Mouse (Mus musculus) hindbrain, embryonic 11.5 days (tissue): ENCODE results near the gene Acss3. TPM values are rescaled to one million over a fixed set of nuclear protein-coding genes. Genes with fewer than 3 reads are reported as not detected.
A peak's percentile ranks its signal among the peaks of the same experiment; 100 is the strongest.

Experiments used
- ATAC-seq: fragments of 200-750 bp; cut with Nextera tagmentation; 2 replicates; pipeline ENCODE4 v1.8.0; 2017; ENCODE audit warnings: mild to moderate bottlenecking, moderate TSS enrichment, moderate library complexity; ENCODE audit not compliant: low FRiP score
- DNase-seq: peaks from one replicate; pipeline ENCODE4 v3.0.0-alpha.2; 2015; ENCODE audit warnings: low spot score
- H3K27ac ChIP-seq: fragments of 300-500 bp; sonication (generic); 2 replicates; pipeline ENCODE4 v1.5.1; 2014; ENCODE audit warnings: mild to moderate bottlenecking, low read depth, low read length
- H3K27me3 ChIP-seq: fragments of 300-500 bp; sonication (generic); 2 replicates; pipeline ENCODE4 v1.6.1; 2014; ENCODE audit warnings: mild to moderate bottlenecking, low read length, moderate library complexity, mixed read lengths; ENCODE audit not compliant: control insufficient read depth, insufficient read depth
- H3K36me3 ChIP-seq: fragments of 300-500 bp; sonication (generic); 2 replicates; pipeline ENCODE4 v1.6.1; 2014; ENCODE audit warnings: mild to moderate bottlenecking, low read length, moderate library complexity, mixed read lengths; ENCODE audit not compliant: control insufficient read depth, insufficient read depth
- H3K4me1 ChIP-seq: fragments of 300-500 bp; sonication (generic); replicated peaks from 2 replicates; pipeline ENCODE4 v1.6.1; 2014; ENCODE audit warnings: low read length, mixed read lengths; ENCODE audit not compliant: control insufficient read depth, insufficient read depth
- H3K4me2 ChIP-seq: fragments of 300-500 bp; sonication (generic); replicated peaks from 2 replicates; pipeline ENCODE4 v1.6.1; 2014; ENCODE audit warnings: mild to moderate bottlenecking, low read depth, low read length
- H3K4me3 ChIP-seq: fragments of 300-500 bp; sonication (generic); 2 replicates; pipeline ENCODE4 v1.5.1; 2014; ENCODE audit warnings: low read depth, low read length
- H3K9ac ChIP-seq: fragments of 300-500 bp; sonication (generic); 2 replicates; pipeline ENCODE4 v1.6.1; 2014; ENCODE audit warnings: low read depth, low read length
- H3K9me3 ChIP-seq: fragments of 300-500 bp; sonication (generic); 2 replicates; pipeline ENCODE4 v1.6.1; 2016; ENCODE audit warnings: low read length; ENCODE audit not compliant: control insufficient read depth
- WGBS: fragments of 180-500 bp; shearing (Covaris S2); extraction: QIAGEN DNeasy Blood & Tissue Kit; methylation state at CpG from one replicate; pipeline ENCODE4 v1.1.7; 2014; 5-methylcytosine and 5-hydroxymethylcytosine counted together
- polyA plus RNA-seq: library from polyadenylated mRNA; unstranded; fragments of >200 nt; fragmentation: Nextera tagmentation; extraction: Ambion mirVana; gene quantifications from 2 replicates; pipeline ENCODE4 v1.2.1, GENCODE M21; 2014

The Acss3 gene
- polyA plus RNA-seq, 1 experiment from 2014 or later: 3.1 TPM

- 78% methylated on average over 5 of the region's 5 CpGs for WGBS
- Histone ChIP-seq H3K27me3 (no peaks in the 10 kb centered on the region), H3K4me2 (no peak overlapping the region), H3K27ac (no peak overlapping the region), H3K9ac (no peak overlapping the region), H3K4me1 (no peaks in the 10 kb centered on the region), H3K9me3 (no peaks in the 10 kb centered on the region), H3K4me3 (no peak overlapping the region), H3K36me3 (no peaks in the 10 kb centered on the region)
- no peak for ATAC-seq
- DNase-seq: no peak
Observed at GRCm38 (mm10) chr10:106941380-106941779, 182.1 kb downstream of the Acss3 start.

- DNase-seq (no peak), ATAC-seq (no peak)
- H3K4me3 ChIP-seq: no peak overlapping the region
- no peaks in the 10 kb centered on the region for H3K9me3 ChIP-seq
- H3K27me3 ChIP-seq: no peaks in the 10 kb centered on the region
- no peak overlapping the region for H3K9ac ChIP-seq
- no peak overlapping the region for H3K27ac ChIP-seq
- H3K4me1 ChIP-seq: no peaks in the 10 kb centered on the region
- 77% methylated on average over 1 of the region's 1 CpGs for WGBS
- H3K4me2 ChIP-seq: no peak overlapping the region
- H3K36me3 ChIP-seq: no peaks in the 10 kb centered on the region
Observed at GRCm38 (mm10) chr10:106939441-106939840, 184.0 kb downstream of the Acss3 start.

GRCm38 (mm10) chr10:106938851-106939250 is 184.6 kb downstream of the Acss3 start:
- no peaks in the 10 kb centered on the region for H3K9me3 ChIP-seq
- no peaks in the 10 kb centered on the region for H3K27me3 ChIP-seq
- no peak overlapping the region for H3K9ac ChIP-seq
- 96% methylated on average over 3 of the region's 3 CpGs for WGBS
- no peaks in the 10 kb centered on the region for H3K4me1 ChIP-seq
- H3K4me3 ChIP-seq: no peak overlapping the region
- DNase-seq: no peak
- no peaks in the 10 kb centered on the region for H3K36me3 ChIP-seq
- H3K4me2 ChIP-seq: no peak overlapping the region
- ATAC-seq: no peak
- H3K27ac ChIP-seq: no peak overlapping the region

DNA sequence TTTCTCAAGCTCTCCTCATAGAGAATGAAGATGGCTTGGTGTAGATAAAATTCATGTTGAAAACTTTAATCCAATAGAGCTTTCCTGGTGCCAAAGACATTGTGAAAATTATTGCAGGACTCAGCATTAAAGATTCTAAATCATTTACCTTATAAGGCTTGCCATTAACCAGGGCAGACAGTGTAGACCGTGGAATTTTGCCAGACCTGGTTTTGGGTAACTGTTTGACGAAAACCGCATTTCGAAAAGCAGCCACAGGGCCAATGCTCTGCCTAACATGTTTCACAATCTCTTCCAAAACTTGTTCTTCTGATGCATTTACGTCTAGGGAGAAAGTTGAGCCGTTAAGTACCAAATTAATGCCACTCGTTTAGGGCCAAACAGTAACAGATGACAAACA is 186.5 kb downstream of the Acss3 start:
- H3K9ac ChIP-seq: no peak overlapping the region
- ATAC-seq (no peak), DNase-seq (no peak)
- H3K4me1 ChIP-seq: no peaks in the 10 kb centered on the region
- H3K27me3 ChIP-seq: no peaks in the 10 kb centered on the region
- no peaks in the 10 kb centered on the region for H3K36me3 ChIP-seq
- 91% methylated on average over 7 of the region's 7 CpGs for WGBS
- no peaks in the 10 kb centered on the region for H3K9me3 ChIP-seq
- H3K4me3 ChIP-seq: no peak overlapping the region
- no peak overlapping the region for H3K4me2 ChIP-seq
- H3K27ac ChIP-seq: no peak overlapping the region

GRCm38 (mm10) chr10:106932571-106933073 is 190.8 kb downstream of the Acss3 start:
- H3K4me1 ChIP-seq: no peaks in the 10 kb centered on the region
- ATAC-seq: 0 out of 2 replicates have a peak, but pooled peaks have one; percentile 20
- H3K9me3 ChIP-seq: no peaks in the 10 kb centered on the region
- no peaks in the 10 kb centered on the region for H3K27me3 ChIP-seq
- DNase-seq: peak; percentile 51
- H3K9ac ChIP-seq: no peak overlapping the region
- H3K36me3 ChIP-seq: no peaks in the 10 kb centered on the region
- H3K4me2 ChIP-seq: peak overlapping the region; percentile 24
- H3K27ac ChIP-seq: no peak overlapping the region
- no peak overlapping the region for H3K4me3 ChIP-seq
- WGBS: 43% methylated on average over 13 of the region's 13 CpGs

DNA sequence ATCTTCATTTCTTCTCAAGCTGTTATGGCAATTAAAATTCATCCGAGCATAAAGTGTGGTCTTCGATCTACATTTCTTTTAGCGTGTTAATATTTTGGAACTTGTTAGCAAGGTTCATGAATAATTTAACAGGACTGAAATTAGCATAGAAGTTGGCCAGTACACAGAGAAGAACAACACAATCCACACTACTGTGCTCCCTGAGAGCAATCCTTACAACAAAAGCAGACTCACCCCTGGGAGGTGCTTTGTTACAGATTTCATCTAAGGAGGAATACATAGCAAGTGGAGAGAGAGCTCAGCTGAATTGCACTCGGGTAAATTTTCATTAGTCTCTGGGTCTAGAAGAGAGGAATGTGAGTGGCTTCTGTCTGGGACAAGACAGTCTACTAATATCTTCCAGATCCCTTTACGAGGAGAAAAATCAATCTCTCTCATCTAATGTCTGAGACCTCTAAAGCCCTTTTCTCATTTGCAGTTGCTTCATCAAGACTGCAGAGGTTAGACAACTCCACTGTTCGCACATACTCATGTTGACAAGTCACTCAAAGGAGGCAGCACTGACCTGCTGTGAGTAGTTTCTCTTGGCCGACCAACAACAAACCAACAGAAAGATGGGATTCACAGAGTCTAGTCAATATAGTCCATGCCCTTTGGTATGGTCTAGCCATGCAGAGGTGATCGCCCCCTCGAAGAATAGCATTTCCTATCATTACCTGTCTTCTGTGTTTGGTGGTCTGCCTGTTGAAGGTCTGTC is 194.7 kb downstream of the Acss3 start:
- no peak overlapping the region for H3K9ac ChIP-seq
- H3K4me1 ChIP-seq: no peaks in the 10 kb centered on the region
- no peaks in the 10 kb centered on the region for H3K27me3 ChIP-seq
- no peaks in the 10 kb centered on the region for H3K9me3 ChIP-seq
- no peaks in the 10 kb centered on the region for H3K36me3 ChIP-seq
- WGBS: 54% methylated on average over 9 of the region's 9 CpGs
- H3K4me3 ChIP-seq: no peak overlapping the region
- ATAC-seq (peak; percentile 67), DNase-seq (peak; percentile 25)
- no peak overlapping the region for H3K27ac ChIP-seq
- no peak overlapping the region for H3K4me2 ChIP-seq

DNA sequence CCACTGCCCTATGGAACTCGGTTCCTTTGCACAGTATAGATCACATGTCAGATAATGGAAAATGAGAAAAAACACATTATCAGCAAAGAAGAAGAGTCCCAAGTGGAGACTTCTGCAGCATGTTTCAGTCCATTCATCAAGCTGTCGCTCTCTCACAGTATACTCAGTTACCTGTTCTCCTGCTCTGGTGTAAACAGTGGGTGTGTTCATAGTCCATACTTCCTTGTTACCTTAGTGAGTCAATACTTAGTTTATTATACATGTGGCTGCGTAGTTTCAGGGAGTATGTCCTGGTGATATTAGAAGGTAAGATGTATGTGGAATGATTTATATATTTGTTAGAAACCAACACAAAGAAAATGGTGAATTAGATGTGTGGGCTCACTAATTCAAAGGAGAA is 198.7 kb downstream of the Acss3 start:
- Histone ChIP-seq H3K9me3 (no peaks in the 10 kb centered on the region), H3K36me3 (no peaks in the 10 kb centered on the region), H3K27me3 (no peaks in the 10 kb centered on the region), H3K9ac (no peak overlapping the region), H3K4me2 (no peak overlapping the region), H3K4me1 (no peaks in the 10 kb centered on the region), H3K27ac (no peak overlapping the region), H3K4me3 (no peak overlapping the region)
- 88% methylated on average over 3 of the region's 3 CpGs for WGBS
- ATAC-seq: 0 out of 2 replicates have a peak, but pooled peaks have one; percentile 23
- DNase-seq: no peak

GRCm38 (mm10) chr10:106924334-106924733 is 199.1 kb downstream of the Acss3 start:
- 84% methylated on average over 5 of the region's 5 CpGs for WGBS
- ATAC-seq: 0 out of 2 replicates have a peak, but pooled peaks have one; percentile 8
- Histone ChIP-seq H3K27ac (no peak overlapping the region), H3K4me2 (no peak overlapping the region), H3K9me3 (no peaks in the 10 kb centered on the region), H3K27me3 (no peaks in the 10 kb centered on the region), H3K4me1 (no peaks in the 10 kb centered on the region), H3K36me3 (no peaks in the 10 kb centered on the region), H3K4me3 (no peak overlapping the region), H3K9ac (no peak overlapping the region)
- DNase-seq: no peak

DNA sequence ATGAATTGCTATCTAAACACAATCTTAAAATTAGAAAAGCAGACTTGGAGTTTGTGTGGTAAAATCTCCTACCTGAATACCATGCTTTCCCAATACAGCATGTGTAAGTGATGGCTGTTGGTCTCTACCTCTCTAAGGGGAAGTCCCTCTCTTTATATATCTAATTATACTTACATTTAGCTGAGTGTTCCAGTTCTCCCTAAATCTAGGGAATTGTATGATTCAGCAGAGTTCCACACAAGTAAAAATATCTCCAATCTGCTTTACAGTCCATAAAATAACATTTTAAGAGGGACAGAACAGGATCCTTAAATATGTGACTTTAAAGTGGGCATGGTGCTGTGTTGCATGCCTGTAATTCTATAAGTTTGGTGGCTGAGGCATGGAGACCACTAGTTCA is 208.6 kb downstream of the Acss3 start:
- ATAC-seq: no peak
- no peak for DNase-seq
- no peaks in the 10 kb centered on the region for H3K9me3 ChIP-seq

More for the DNA sequence above, 208.6 kb downstream of the Acss3 start:
- Histone ChIP-seq H3K9ac (no peak overlapping the region), H3K36me3 (no peaks in the 10 kb centered on the region), H3K27ac (no peak overlapping the region), H3K4me2 (no peak overlapping the region), H3K4me1 (no peaks in the 10 kb centered on the region), H3K27me3 (no peaks in the 10 kb centered on the region), H3K4me3 (no peak overlapping the region)
